Mouse (Mus musculus): ENCODE measurements around the gene Cltb.

- TF ChIP-seq CTCF (conservative IDR thresholded peaks at IDR 0.05; ENCODE audit: low read length), result no peak
- TF ChIP-seq NANOG (IDR thresholded peaks at IDR 0.05; ENCODE audit: borderline replicate concordance, low read length), result no peak
- TF ChIP-seq POU5F1 (IDR thresholded peaks at IDR 0.05; ENCODE audit: borderline replicate concordance, low read length), result no peak
Measured at GRCm38 (mm10) chr13:54635011-54635410, 23.9 kb upstream of the Cltb start.

Data from E14TG2a.4 (cell line).